Mouse (Mus musculus): ENCODE measurements around the gene Treml1. TPM values are rescaled to one million over a fixed set of nuclear protein-coding genes. Genes with fewer than 3 reads are reported as not detected.

Treml1 gene
- total and polyA plus RNA-seq, 3 experiments = 0.96 to 1.7 TPM; not detected in 1

DNA sequence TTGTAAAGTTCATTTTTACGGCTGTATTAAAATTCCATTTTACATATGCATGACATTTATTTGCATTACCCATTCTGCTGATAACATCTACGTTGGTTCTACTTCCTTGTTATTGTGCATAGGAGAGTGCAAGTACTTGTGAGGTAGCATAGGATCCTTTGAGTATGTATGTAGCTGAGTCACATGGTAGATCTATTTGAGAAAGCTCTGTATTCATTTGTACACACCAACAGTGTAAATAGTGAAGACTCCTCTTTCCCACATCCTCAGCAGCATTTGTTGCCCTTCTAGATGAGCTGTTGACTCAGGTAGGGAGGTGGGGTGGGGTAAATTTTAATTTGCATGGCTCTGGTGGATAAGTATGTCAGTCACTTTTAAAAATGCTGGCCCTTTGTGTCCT is 44.1 kb downstream of the Treml1 start:
- Histone ChIP-seq H3K4me1 (ENCODE audit: control insufficient read depth in 1 of 2, insufficient read depth in 2 of 2, low read length in 2 of 2) (peaks cover 9 to 24% of the 10 kb centered on the region in 2 experiments), H3K27me3 (ENCODE audit: control insufficient read depth in 1 of 2, insufficient read depth in 2 of 2, low read length in 2 of 2) (no peaks in the 10 kb centered on the region), H3K9ac (ENCODE audit: control insufficient read depth, low read depth, low read length, poor library complexity, severe bottlenecking) (no peak overlapping the region), H3K79me2 (ENCODE audit: control insufficient read depth, insufficient read depth, low read length, poor library complexity) (peaks cover 79% of the 10 kb centered on the region), H3K4me3 (ENCODE audit: control insufficient read depth in 1 of 2, insufficient read depth in 1 of 2, low read depth in 2 of 2, low read length in 2 of 2) (no peak overlapping the region), H3K27ac (ENCODE audit: control insufficient read depth, low read depth, low read length) (no peak overlapping the region), H3K36me3 (ENCODE audit: control insufficient read depth in 1 of 2, insufficient read depth in 2 of 2, low read length in 2 of 2) (peaks cover 23 to 41% of the 10 kb centered on the region in 2 experiments), H3K9me3 (replicated peaks; ENCODE audit: insufficient read depth, low read length) (no peaks in the 10 kb centered on the region)
- no peak for DNase-seq (ENCODE audit: low read depth, low spot score)
- no peak for TF ChIP-seq RAD21 (IDR thresholded peaks at IDR 0.05; ENCODE audit: low read depth, low read length)

DNA sequence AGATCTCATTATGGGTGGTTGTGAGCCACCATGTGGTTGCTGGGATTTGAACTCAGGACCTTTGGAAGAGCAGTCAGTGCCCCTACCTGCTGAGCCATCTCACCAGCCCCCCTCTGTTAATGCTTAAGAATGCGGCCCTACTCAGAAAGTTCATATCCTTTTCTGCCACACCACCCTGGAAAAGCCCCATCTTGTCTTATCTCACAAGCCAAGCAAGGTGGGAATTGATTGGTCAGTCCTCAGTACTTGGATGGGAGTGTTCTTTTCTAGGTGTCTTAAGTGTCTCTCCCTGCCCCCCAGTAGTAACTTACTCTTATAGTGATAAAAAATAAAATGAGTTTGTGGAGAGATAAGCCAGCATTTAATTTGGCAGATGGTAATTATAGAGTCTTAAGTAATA is 45.0 kb downstream of the Treml1 start:
- TF ChIP-seq CHD1 (IDR thresholded peaks at IDR 0.05; ENCODE audit: low read depth, low read length) = no peak
- TF ChIP-seq USF2 (IDR thresholded peaks at IDR 0.05; ENCODE audit: borderline replicate concordance in 1 of 2, insufficient read depth in 1 of 2, low read depth in 1 of 2, low read length in 2 of 2) = no peak
- TF ChIP-seq POLR2AphosphoS5 (IDR thresholded peaks at IDR 0.05; ENCODE audit: borderline replicate concordance, low read depth, low read length) = no peak
- no peak for TF ChIP-seq ETS1 (IDR thresholded peaks at IDR 0.05; ENCODE audit: low read depth, low read length)
- no peak for TF ChIP-seq KAT2A (conservative IDR thresholded peaks at IDR 0.05; ENCODE audit: low read depth, low read length)
- TF ChIP-seq RCOR1 (IDR thresholded peaks at IDR 0.05; ENCODE audit: low read depth, low read length) = no peak
- TF ChIP-seq POLR2A (IDR thresholded peaks at IDR 0.05; ENCODE audit: control insufficient read depth in 1 of 2, insufficient read depth in 1 of 2, low read depth in 1 of 2, low read length in 2 of 2, poor library complexity in 1 of 2) = no peak
- no peak for TF ChIP-seq USF1 (IDR thresholded peaks at IDR 0.05; ENCODE audit: low read depth, low read length)
- no peak for TF ChIP-seq CHD2 (IDR thresholded peaks at IDR 0.05; ENCODE audit: low read length)
- TF ChIP-seq POLR2AphosphoS2 (IDR thresholded peaks at IDR 0.05; ENCODE audit: low read length) = no peak
- no peak for TF ChIP-seq MAX (IDR thresholded peaks at IDR 0.05; ENCODE audit: low read length)
- no peak for TF ChIP-seq NELFE (IDR thresholded peaks at IDR 0.05; ENCODE audit: low read depth, low read length)
- no peak for TF ChIP-seq TCF12 (IDR thresholded peaks at IDR 0.05; ENCODE audit: low read depth, low read length)
- TF ChIP-seq UBTF (IDR thresholded peaks at IDR 0.05; ENCODE audit: borderline replicate concordance, insufficient read depth, low read depth, low read length) = no peak
- TF ChIP-seq ELF1 (IDR thresholded peaks at IDR 0.05; ENCODE audit: low read depth, low read length) = no peak
- H3K4me1 ChIP-seq (ENCODE audit: control insufficient read depth in 1 of 2, insufficient read depth in 2 of 2, low read length in 2 of 2) = peaks cover 9 to 24% of the 10 kb centered on the region in 2 experiments
- no peak overlapping the region for H3K4me3 ChIP-seq (ENCODE audit: control insufficient read depth in 1 of 2, insufficient read depth in 1 of 2, low read depth in 2 of 2, low read length in 2 of 2)
- DNase-seq (ENCODE audit: low read depth, low spot score) = no peak
- H3K79me2 ChIP-seq (ENCODE audit: control insufficient read depth, insufficient read depth, low read length, poor library complexity) = peaks cover 78% of the 10 kb centered on the region
- no peaks in the 10 kb centered on the region for H3K27me3 ChIP-seq (ENCODE audit: control insufficient read depth in 1 of 2, insufficient read depth in 2 of 2, low read length in 2 of 2)
- no peaks in the 10 kb centered on the region for H3K9me3 ChIP-seq (replicated peaks; ENCODE audit: insufficient read depth, low read length)
- no peak overlapping the region for H3K9ac ChIP-seq (ENCODE audit: control insufficient read depth, low read depth, low read length, poor library complexity, severe bottlenecking)
- H3K36me3 ChIP-seq (ENCODE audit: control insufficient read depth in 1 of 2, insufficient read depth in 2 of 2, low read length in 2 of 2) = peaks cover 15 to 41% of the 10 kb centered on the region in 2 experiments
- no peak overlapping the region for H3K27ac ChIP-seq (ENCODE audit: control insufficient read depth, low read depth, low read length)

Data from MEL (cell line).